ENCODE assay signal across 11 mouse cellular contexts in the genomic region with DNA sequence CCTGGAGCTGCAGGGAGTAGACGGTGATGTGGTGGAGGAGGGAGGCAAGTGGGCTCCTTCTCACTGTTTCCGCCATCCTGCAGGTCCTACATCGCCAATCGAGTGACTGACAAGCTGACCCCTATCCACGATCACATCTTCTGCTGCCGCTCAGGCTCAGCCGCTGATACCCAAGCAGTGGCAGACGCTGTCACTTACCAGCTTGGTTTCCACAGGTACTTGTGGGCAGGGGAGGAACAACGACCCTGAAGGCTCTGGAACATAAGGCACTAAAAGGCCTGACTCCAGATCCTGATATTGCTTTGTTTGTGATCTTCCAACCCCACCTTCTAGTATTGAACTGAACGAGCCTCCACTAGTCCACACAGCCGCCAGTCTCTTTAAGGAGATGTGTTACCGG. TPM values are rescaled to one million over a fixed set of nuclear protein-coding genes. Genes with fewer than 3 reads are reported as not detected.
DNase-seq lines count a peak whose midpoint lies in the region; ATAC-seq and TF ChIP-seq lines count a peak whose summit lies in the region.
"Had no signal": no experiment of that assay in that cellular context is flagged by ENCODE, and none has a peak within 500 bp of the region (broad histone marks: within the 10 kb centered on the region; RNA-seq: fewer than 3 reads in every experiment).

No protein-coding gene starts in this region.

- TF ChIP-seq CTCF in hindbrain, postnatal 0 days (IDR thresholded peaks at IDR 0.05; ENCODE audit: low read depth): no peak

- peaks cover 5% of the 10 kb centered on the region; the same call in 1 of the 2 replicates for H3K4me1 ChIP-seq in kidney, embryonic 14.5 days (ENCODE audit: control insufficient read depth, insufficient read depth, low read length)
- H3K4me1 ChIP-seq in embryonic facial prominence, embryonic 11.5 days (ENCODE audit: control insufficient read depth, insufficient read depth, low read length): no peaks in the 10 kb centered on the region
- peaks cover 6% of the 10 kb centered on the region; the same call in 1 of the 2 replicates for H3K4me1 ChIP-seq in hindbrain, postnatal 0 days (ENCODE audit: insufficient read depth, low read length)
- H3K4me1 ChIP-seq in midbrain, embryonic 16.5 days (ENCODE audit: control insufficient read depth, insufficient read depth, low read length): peaks cover 5% of the 10 kb centered on the region

- H3K4me2 ChIP-seq in kidney, embryonic 14.5 days (replicated peaks; ENCODE audit: low read depth, low read length): peak overlapping the region; percentile 51
- peak overlapping the region; percentile 62 for H3K4me2 ChIP-seq in embryonic facial prominence, embryonic 11.5 days (ENCODE audit: low read depth, low read length)
- H3K4me2 ChIP-seq in hindbrain, postnatal 0 days (ENCODE audit: low read depth, low read length): peak overlapping the region; percentile 76
- peak overlapping the region; percentile 80 for H3K4me2 ChIP-seq in midbrain, embryonic 16.5 days (ENCODE audit: low read length)

- WGBS in kidney, embryonic 14.5 days: 86% methylated on average over 12 of the region's 12 CpGs
- WGBS in embryonic facial prominence, embryonic 11.5 days: 87% methylated on average over 12 of the region's 12 CpGs
- WGBS in hindbrain, postnatal 0 days: 92% methylated on average over 12 of the region's 12 CpGs
- WGBS in midbrain, embryonic 16.5 days: 92% methylated on average over 12 of the region's 12 CpGs

- no peak for DNase-seq in kidney, adult 18-20 months
- no peak for DNase-seq in embryonic facial prominence, embryonic 11.5 days (ENCODE audit: low spot score)
- no peak for DNase-seq in hindbrain, postnatal 0 days (ENCODE audit: low spot score)
- no peak for DNase-seq in layer of hippocampus, adult 9-11 months
- DNase-seq in Muller cell, postnatal 12 days (ENCODE audit: inconsistent ontology term): no peak
- no peak for DNase-seq in right cerebral cortex, postnatal 4 days
- DNase-seq: right cerebral cortex, postnatal 25 days had no signal

- H3K27ac ChIP-seq in kidney, embryonic 14.5 days (ENCODE audit: low read depth, low read length): no peak overlapping the region
- H3K27ac ChIP-seq in embryonic facial prominence, embryonic 11.5 days (replicated peaks; ENCODE audit: low read depth, low read length): no peak overlapping the region
- no peak overlapping the region for H3K27ac ChIP-seq in hindbrain, postnatal 0 days
- H3K27ac ChIP-seq in midbrain, embryonic 16.5 days (ENCODE audit: low read length): no peak overlapping the region

- H3K9ac ChIP-seq in kidney, embryonic 14.5 days (ENCODE audit: low read depth, low read length): peak overlapping the region; percentile 78; the same call in 1 of the 2 replicates
- H3K9ac ChIP-seq in embryonic facial prominence, embryonic 11.5 days (replicated peaks; ENCODE audit: low read length): peak overlapping the region; percentile 73
- H3K9ac ChIP-seq in hindbrain, postnatal 0 days (replicated peaks; ENCODE audit: low read length): no peak overlapping the region
- H3K9ac ChIP-seq in midbrain, embryonic 16.5 days (ENCODE audit: low read depth, low read length): peak overlapping the region; percentile 64; the same call in 1 of the 2 replicates

- H3K27me3 ChIP-seq in kidney, embryonic 14.5 days (ENCODE audit: control insufficient read depth, insufficient read depth, low read length): no peaks in the 10 kb centered on the region
- no peaks in the 10 kb centered on the region for H3K27me3 ChIP-seq in embryonic facial prominence, embryonic 11.5 days (ENCODE audit: control insufficient read depth, insufficient read depth, low read length)
- no peaks in the 10 kb centered on the region for H3K27me3 ChIP-seq in hindbrain, postnatal 0 days (ENCODE audit: insufficient read depth, low read length)
- no peaks in the 10 kb centered on the region for H3K27me3 ChIP-seq in midbrain, embryonic 16.5 days (ENCODE audit: control insufficient read depth, insufficient read depth, low read depth, low read length)

- H3K9me3 ChIP-seq in kidney, embryonic 14.5 days (ENCODE audit: control insufficient read depth, low read length): no peaks in the 10 kb centered on the region
- H3K9me3 ChIP-seq in embryonic facial prominence, embryonic 11.5 days (replicated peaks; ENCODE audit: control insufficient read depth, low read length): no peaks in the 10 kb centered on the region
- no peaks in the 10 kb centered on the region for H3K9me3 ChIP-seq in hindbrain, postnatal 0 days (ENCODE audit: low read length)
- no peaks in the 10 kb centered on the region for H3K9me3 ChIP-seq in midbrain, embryonic 16.5 days (replicated peaks; ENCODE audit: control insufficient read depth, low read length, poor library complexity, severe bottlenecking)

- peak overlapping the region; percentile 81 for H3K4me3 ChIP-seq in kidney, embryonic 14.5 days (ENCODE audit: low read length)
- H3K4me3 ChIP-seq in embryonic facial prominence, embryonic 11.5 days (ENCODE audit: low read depth, low read length): peak overlapping the region; percentile 79
- H3K4me3 ChIP-seq in hindbrain, postnatal 0 days (ENCODE audit: low read length): peak overlapping the region; percentile 59
- H3K4me3 ChIP-seq in midbrain, embryonic 16.5 days (ENCODE audit: low read depth, low read length): peak overlapping the region; percentile 59

- no peak for ATAC-seq in kidney, embryonic 14.5 days (ENCODE audit: low FRiP score, low TSS enrichment)
- ATAC-seq in embryonic facial prominence, embryonic 11.5 days (replicated peaks; ENCODE audit: insufficient number of reproducible peaks, low FRiP score, low TSS enrichment, low read depth): no peak
- no peak for ATAC-seq in hindbrain, postnatal 0 days
- ATAC-seq in midbrain, embryonic 16.5 days: no peak

- H3K36me3 ChIP-seq in kidney, embryonic 14.5 days (ENCODE audit: control insufficient read depth, insufficient read depth, low read length): peaks cover 28% of the 10 kb centered on the region
- H3K36me3 ChIP-seq in embryonic facial prominence, embryonic 11.5 days (replicated peaks; ENCODE audit: control insufficient read depth, insufficient read depth, low read depth, low read length): no peaks in the 10 kb centered on the region; the same call in none of the 2 replicates
- H3K36me3 ChIP-seq in hindbrain, postnatal 0 days (ENCODE audit: insufficient read depth, low read length): peaks cover 11% of the 10 kb centered on the region; the same call in 1 of the 2 replicates
- peaks cover 14% of the 10 kb centered on the region for H3K36me3 ChIP-seq in midbrain, embryonic 16.5 days (ENCODE audit: control insufficient read depth, insufficient read depth, low read length)

RNA-seq across cellular contexts. Expression of a gene that starts 1.0 kb away (rescaled TPM):
- polyA plus RNA-seq in kidney, embryonic 14.5 days (2014; fragmentation: Nextera tagmentation; extraction: Ambion mirVana): 823 and 914 TPM in 2 replicates
- 827 and 878 TPM in 2 replicates for polyA plus RNA-seq in embryonic facial prominence, embryonic 11.5 days (2014; fragmentation: Nextera tagmentation; extraction: Ambion mirVana)
- 409 and 504 TPM in 2 replicates for total RNA-seq in hindbrain, postnatal 0 days (2014; rRNA removed)
- 829 and 887 TPM in 2 replicates for polyA plus RNA-seq in hindbrain, postnatal 0 days (2015; fragmentation: Nextera tagmentation; extraction: Ambion mirVana)
- polyA plus RNA-seq in midbrain, embryonic 16.5 days (2015; fragmentation: Nextera tagmentation; extraction: Ambion mirVana): 719 and 737 TPM in 2 replicates

RNA-seq across cellular contexts. Expression of a gene that starts 6.5 kb away (rescaled TPM):
- polyA plus RNA-seq in kidney, embryonic 14.5 days (2014; fragmentation: Nextera tagmentation; extraction: Ambion mirVana): not detected in 2 replicates
- not detected in 2 replicates for polyA plus RNA-seq in embryonic facial prominence, embryonic 11.5 days (2014; fragmentation: Nextera tagmentation; extraction: Ambion mirVana)
- not detected in 2 replicates for total RNA-seq in hindbrain, postnatal 0 days (2014; rRNA removed)
- not detected in 2 replicates for polyA plus RNA-seq in hindbrain, postnatal 0 days (2015; fragmentation: Nextera tagmentation; extraction: Ambion mirVana)
- polyA plus RNA-seq in midbrain, embryonic 16.5 days (2015; fragmentation: Nextera tagmentation; extraction: Ambion mirVana): not detected in 2 replicates
- total RNA-seq: common myeloid progenitor, adult 5-6 weeks; layer of hippocampus, postnatal 25 days had no signal

RNA-seq across cellular contexts. Expression of a gene that starts 7.2 kb away (rescaled TPM):
- 0.31 and 0.34 TPM in 2 replicates for polyA plus RNA-seq in kidney, embryonic 14.5 days (2014; fragmentation: Nextera tagmentation; extraction: Ambion mirVana)
- polyA plus RNA-seq in embryonic facial prominence, embryonic 11.5 days (2014; fragmentation: Nextera tagmentation; extraction: Ambion mirVana): 0.46 TPM in 1 of 2 replicates, not detected in the other
- total RNA-seq in hindbrain, postnatal 0 days (2014; rRNA removed): not detected in 2 replicates
- 0.24 and 0.31 TPM in 2 replicates for polyA plus RNA-seq in hindbrain, postnatal 0 days (2015; fragmentation: Nextera tagmentation; extraction: Ambion mirVana)
- 0.29 TPM in 1 of 2 replicates, not detected in the other for polyA plus RNA-seq in midbrain, embryonic 16.5 days (2015; fragmentation: Nextera tagmentation; extraction: Ambion mirVana)
- total RNA-seq: common myeloid progenitor, adult 5-6 weeks; layer of hippocampus, postnatal 25 days had no signal

RNA-seq across cellular contexts. Expression of a gene that starts 11.8 kb away (rescaled TPM):
- polyA plus RNA-seq in kidney, embryonic 14.5 days (2014; fragmentation: Nextera tagmentation; extraction: Ambion mirVana): 0.41 and 0.57 TPM in 2 replicates
- polyA plus RNA-seq in embryonic facial prominence, embryonic 11.5 days (2014; fragmentation: Nextera tagmentation; extraction: Ambion mirVana): 0.45 TPM in 1 of 2 replicates, not detected in the other
- total RNA-seq in hindbrain, postnatal 0 days (2014; rRNA removed): not detected in 2 replicates
- not detected in 2 replicates for polyA plus RNA-seq in hindbrain, postnatal 0 days (2015; fragmentation: Nextera tagmentation; extraction: Ambion mirVana)
- polyA plus RNA-seq in midbrain, embryonic 16.5 days (2015; fragmentation: Nextera tagmentation; extraction: Ambion mirVana): 0.45 TPM in 1 of 2 replicates, not detected in the other
- total RNA-seq: common myeloid progenitor, adult 5-6 weeks; layer of hippocampus, postnatal 25 days had no signal

RNA-seq across cellular contexts. Expression of a gene that starts 13.7 kb away (rescaled TPM):
- polyA plus RNA-seq in kidney, embryonic 14.5 days (2014; fragmentation: Nextera tagmentation; extraction: Ambion mirVana): 3.7 and 5.9 TPM in 2 replicates
- 1.6 and 2.2 TPM in 2 replicates for polyA plus RNA-seq in embryonic facial prominence, embryonic 11.5 days (2014; fragmentation: Nextera tagmentation; extraction: Ambion mirVana)
- total RNA-seq in hindbrain, postnatal 0 days (2014; rRNA removed): 46.0 and 64.3 TPM in 2 replicates
- 17.7 and 19.1 TPM in 2 replicates for polyA plus RNA-seq in hindbrain, postnatal 0 days (2015; fragmentation: Nextera tagmentation; extraction: Ambion mirVana)
- polyA plus RNA-seq in midbrain, embryonic 16.5 days (2015; fragmentation: Nextera tagmentation; extraction: Ambion mirVana): 17.9 and 19.6 TPM in 2 replicates
